Mouse (Mus musculus): ENCODE results near the gene Ddx51.

GRCm38 (mm10) chr5:110704004-110704403 is 50.8 kb downstream of the Ddx51 start:
- TF ChIP-seq GATA1 (IDR thresholded peaks at IDR 0.05; ENCODE audit: borderline replicate concordance, low read length) (no peak), FLI1 (IDR thresholded peaks at IDR 0.05; ENCODE audit: low read length) (no peak)
